Mouse (Mus musculus): ENCODE measurements around the gene Tmprss7. TPM values are rescaled to one million over a fixed set of nuclear protein-coding genes. Genes with fewer than 3 reads are reported as not detected.

The Tmprss7 gene
- total and polyA plus RNA-seq, 3 experiments, result not detected

DNA sequence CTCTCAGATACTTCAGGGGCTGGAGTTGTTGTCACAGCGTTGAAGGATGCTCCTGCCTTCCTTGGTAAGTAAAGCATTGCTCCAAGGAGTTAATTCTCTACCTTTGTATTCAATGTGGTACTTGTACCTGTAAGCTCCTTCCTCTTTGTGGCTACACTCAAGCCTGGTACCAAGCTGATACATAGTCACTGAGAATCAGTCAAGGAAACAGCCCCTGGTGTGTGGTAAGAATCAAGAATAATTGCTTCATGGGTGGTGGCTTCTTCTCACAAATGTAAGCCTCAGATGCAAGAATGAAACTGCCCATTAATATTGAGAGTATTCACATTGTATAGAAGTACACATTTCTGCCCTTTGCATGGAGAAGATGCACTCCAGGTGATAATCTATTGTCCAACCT lies 77.5 kb downstream of the Tmprss7 start:
- Histone ChIP-seq H3K36me3 (replicated peaks in 1 of 2; ENCODE audit: control insufficient read depth in 1 of 2, insufficient read depth in 1 of 2, low read length in 1 of 2) (no peaks in the 10 kb centered on the region), H3K27ac (ENCODE audit: insufficient read depth, low read depth) (no peak overlapping the region), H3K79me2 (replicated peaks; ENCODE audit: control insufficient read depth, extremely low read depth, insufficient read depth, poor library complexity, severe bottlenecking) (no peaks in the 10 kb centered on the region), H3K4me2 (ENCODE audit: insufficient read depth, low read depth, poor library complexity, severe bottlenecking) (no peak overlapping the region), H3K9ac (ENCODE audit: insufficient read depth, low read depth) (no peak overlapping the region), H3K4me3 (replicated peaks in 1 of 3; ENCODE audit: low read depth in 2 of 3, low read length in 2 of 3, poor library complexity in 1 of 3) (no peak overlapping the region), H3K27me3 (replicated peaks) (no peaks in the 10 kb centered on the region), H3K9me3 (replicated peaks; ENCODE audit: low read length) (no peaks in the 10 kb centered on the region), H3K4me1 (ENCODE audit: control insufficient read depth in 1 of 2, insufficient read depth in 2 of 2) (no peaks in the 10 kb centered on the region)
- in situ Hi-C loops (cut with MboI; ENCODE audit: low pct_ligation_motif_present, low pct_unique_long_range_greater_than_20kb, low sequenced_read_pairs) (no loop called here), dilution Hi-C loops (cut with MboI; ENCODE audit: extremely low pct_ligation_motif_present, extremely low pct_unique_long_range_greater_than_20kb, low sequenced_read_pairs) (no loop called here)
- no peak for TF ChIP-seq ZKSCAN1 (IDR thresholded peaks at IDR 0.05; ENCODE audit: borderline replicate concordance, low read depth, low read length)
- no peak for TF ChIP-seq CHD2 (IDR thresholded peaks at IDR 0.05; ENCODE audit: low read length)
- no peak for TF ChIP-seq E2F4 (IDR thresholded peaks at IDR 0.05; ENCODE audit: insufficient replicate concordance, low read depth, low read length)
- TF ChIP-seq MEF2A (IDR thresholded peaks at IDR 0.05; ENCODE audit: borderline replicate concordance, low read depth, low read length), result no peak
- TF ChIP-seq TCF12 (IDR thresholded peaks at IDR 0.05; ENCODE audit: low read depth, low read length), result no peak
- no peak for TF ChIP-seq RCOR1 (conservative IDR thresholded peaks at IDR 0.05; ENCODE audit: low read depth, low read length)
- TF ChIP-seq PAX5 (IDR thresholded peaks at IDR 0.05; ENCODE audit: low read length), result no peak
- TF ChIP-seq UBTF (IDR thresholded peaks at IDR 0.05; ENCODE audit: low read depth, low read length), result no peak
- TF ChIP-seq EP300 (IDR thresholded peaks at IDR 0.05; ENCODE audit: low read length), result no peak
- TF ChIP-seq RAD21 (IDR thresholded peaks at IDR 0.05; ENCODE audit: low read depth, low read length), result no peak
- TF ChIP-seq MAFK (IDR thresholded peaks at IDR 0.05; ENCODE audit: insufficient replicate concordance, low read length), result no peak
- TF ChIP-seq JUND (conservative IDR thresholded peaks at IDR 0.05; ENCODE audit: low read depth, low read length), result no peak
- TF ChIP-seq NRF1 (IDR thresholded peaks at IDR 0.05; ENCODE audit: low read depth, low read length), result no peak
- no peak for TF ChIP-seq CTCF (conservative IDR thresholded peaks at IDR 0.05 in 1 of 2, IDR thresholded peaks at IDR 0.05 in 1 of 2; ENCODE audit: low read depth in 2 of 2, low read length in 2 of 2)
- TF ChIP-seq MAX (IDR thresholded peaks at IDR 0.05; ENCODE audit: low read length), result no peak
- TF ChIP-seq POLR2A (IDR thresholded peaks at IDR 0.05; ENCODE audit: low read depth, low read length), result no peak
- TF ChIP-seq HCFC1 (IDR thresholded peaks at IDR 0.05; ENCODE audit: low read depth, low read length), result no peak
- TF ChIP-seq MYC (IDR thresholded peaks at IDR 0.05; ENCODE audit: low read depth, low read length), result no peak
- no peak for TF ChIP-seq KAT2A (IDR thresholded peaks at IDR 0.05; ENCODE audit: insufficient replicate concordance, low read length)
- no peak for TF ChIP-seq MAZ (IDR thresholded peaks at IDR 0.05; ENCODE audit: low read depth, low read length)
- DNase-seq (ENCODE audit: extremely low read depth), result no peak

DNA sequence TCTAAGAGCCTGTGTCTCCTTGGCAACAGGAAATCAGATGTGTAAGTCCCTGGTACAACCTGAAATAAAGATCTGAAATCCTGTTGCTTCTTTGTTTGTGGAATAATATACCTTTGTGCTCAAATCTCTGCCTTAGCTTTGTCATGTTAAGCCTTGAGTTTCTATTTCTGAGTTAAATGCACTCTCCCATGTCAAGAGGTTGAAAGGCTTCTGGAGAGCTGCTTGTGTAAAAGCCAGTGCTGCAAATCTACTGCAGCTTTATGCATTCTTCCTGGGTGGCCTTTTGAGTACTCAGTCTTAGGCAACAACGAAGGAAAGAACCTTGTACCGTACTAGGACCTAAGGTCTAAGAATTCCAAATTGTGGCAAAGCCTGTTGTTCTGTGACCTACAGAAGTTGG lies 80.2 kb downstream of the Tmprss7 start:
- in situ Hi-C loops (cut with MboI; ENCODE audit: low pct_ligation_motif_present, low pct_unique_long_range_greater_than_20kb, low sequenced_read_pairs), result no loop called here
- Histone ChIP-seq H3K4me3 (replicated peaks in 1 of 3; ENCODE audit: low read depth in 2 of 3, low read length in 2 of 3, poor library complexity in 1 of 3) (no peak overlapping the region), H3K4me1 (ENCODE audit: control insufficient read depth in 1 of 2, insufficient read depth in 2 of 2) (peaks cover 0 to 10% of the 10 kb centered on the region in 2 experiments; a peak in 2 of 4 replicates), H3K79me2 (replicated peaks; ENCODE audit: control insufficient read depth, extremely low read depth, insufficient read depth, poor library complexity, severe bottlenecking) (no peaks in the 10 kb centered on the region), H3K27me3 (replicated peaks) (no peaks in the 10 kb centered on the region), H3K27ac (ENCODE audit: insufficient read depth, low read depth) (no peak overlapping the region), H3K9me3 (replicated peaks; ENCODE audit: low read length) (no peaks in the 10 kb centered on the region), H3K9ac (ENCODE audit: insufficient read depth, low read depth) (no peak overlapping the region), H3K36me3 (replicated peaks in 1 of 2; ENCODE audit: control insufficient read depth in 1 of 2, insufficient read depth in 1 of 2, low read length in 1 of 2) (no peaks in the 10 kb centered on the region), H3K4me2 (ENCODE audit: insufficient read depth, low read depth, poor library complexity, severe bottlenecking) (no peak overlapping the region)
- no peak for DNase-seq (ENCODE audit: extremely low read depth)
- dilution Hi-C loops (cut with MboI; ENCODE audit: extremely low pct_ligation_motif_present, extremely low pct_unique_long_range_greater_than_20kb, low sequenced_read_pairs), result no loop called here
- no peak for TF ChIP-seq RCOR1 (conservative IDR thresholded peaks at IDR 0.05; ENCODE audit: low read depth, low read length)
- TF ChIP-seq SMC3 (IDR thresholded peaks at IDR 0.05; ENCODE audit: low read depth, low read length), result no peak
- no peak for TF ChIP-seq NELFE (IDR thresholded peaks at IDR 0.05; ENCODE audit: low read depth, low read length)
- TF ChIP-seq CTCF (conservative IDR thresholded peaks at IDR 0.05 in 1 of 2, IDR thresholded peaks at IDR 0.05 in 1 of 2; ENCODE audit: low read depth in 2 of 2, low read length in 2 of 2), result no peak
- TF ChIP-seq HCFC1 (IDR thresholded peaks at IDR 0.05; ENCODE audit: low read depth, low read length), result no peak
- no peak for TF ChIP-seq PAX5 (IDR thresholded peaks at IDR 0.05; ENCODE audit: low read length)
- TF ChIP-seq ZMIZ1 (IDR thresholded peaks at IDR 0.05; ENCODE audit: low read depth, low read length), result no peak
- TF ChIP-seq MEF2A (IDR thresholded peaks at IDR 0.05; ENCODE audit: borderline replicate concordance, low read depth, low read length), result no peak
- no peak for TF ChIP-seq EP300 (IDR thresholded peaks at IDR 0.05; ENCODE audit: low read length)

Data from CH12.LX (cell line).